Mouse (Mus musculus): ENCODE results near the gene Mtmr2. TPM values are rescaled to one million over a fixed set of nuclear protein-coding genes. Genes with fewer than 3 reads are reported as not detected.

The Mtmr2 gene
- total RNA-seq, 2 experiments from 2014 or later = 42.9 to 44.4 TPM

Other genes starting within 250 kb of the Mtmr2 start
- gene Cep57, start 78.7 kb downstream of the Mtmr2 start, total RNA-seq (2021) = 10 to 100 TPM; 17.2 to 18.0 TPM
- 10 to 100 TPM; 23.7 to 26.2 TPM for gene Fam76b, start 79.3 kb downstream of the Mtmr2 start, total RNA-seq (2021)

Data from left cerebral cortex, postnatal 10 days (tissue).